In genomic region chr10:41518981-41519618, GRCm38 (mm10) we compare ENCODE assay signal across 8 mouse cellular contexts. TPM values are rescaled to one million over a fixed set of nuclear protein-coding genes. Genes with fewer than 3 reads are reported as not detected.
DNase-seq lines count a peak whose midpoint lies in the region; ATAC-seq and TF ChIP-seq lines count a peak whose summit lies in the region.

Gene Cd164, plus strand, starts transcription at chr10:41519414.

- H3K9ac ChIP-seq in heart, embryonic 15.5 days, result peak within 1 kb of the TSS; percentile 96
- peak within 1 kb of the TSS; percentile 94 for H3K9ac ChIP-seq in liver, embryonic 14.5 days (replicated peaks)
- H3K9ac ChIP-seq in neural tube, embryonic 11.5 days (ENCODE audit: low read length), result peak within 1 kb of the TSS; percentile 97
- peak within 1 kb of the TSS; percentile 96 for H3K9ac ChIP-seq in stomach, postnatal 0 days (ENCODE audit: low read length)

- peaks cover 17% of the 10 kb centered on the region for H3K36me3 ChIP-seq in forebrain, embryonic 10.5 days (replicated peaks)
- no peaks in the 10 kb centered on the region; the same call in 1 of the 2 replicates for H3K36me3 ChIP-seq in heart, embryonic 15.5 days
- H3K36me3 ChIP-seq in liver, embryonic 14.5 days (replicated peaks; ENCODE audit: control insufficient read depth, insufficient read depth, low read depth), result peaks cover 1% of the 10 kb centered on the region; the same call in 1 of the 2 replicates
- H3K36me3 ChIP-seq in neural tube, embryonic 11.5 days (ENCODE audit: control insufficient read depth, insufficient read depth, low read length), result no peaks in the 10 kb centered on the region
- H3K36me3 ChIP-seq in stomach, postnatal 0 days (ENCODE audit: control insufficient read depth, insufficient read depth, low read length), result no peaks in the 10 kb centered on the region

- H3K9me3 ChIP-seq in forebrain, embryonic 10.5 days, result no peaks in the 10 kb centered on the region
- H3K9me3 ChIP-seq in heart, embryonic 15.5 days (replicated peaks), result no peaks in the 10 kb centered on the region
- H3K9me3 ChIP-seq in liver, embryonic 14.5 days (ENCODE audit: control insufficient read depth, low read length), result no peaks in the 10 kb centered on the region
- no peaks in the 10 kb centered on the region for H3K9me3 ChIP-seq in neural tube, embryonic 11.5 days (ENCODE audit: control insufficient read depth, low read length)
- no peaks in the 10 kb centered on the region for H3K9me3 ChIP-seq in stomach, postnatal 0 days (ENCODE audit: control insufficient read depth, low read length)

- peak within 1 kb of the TSS; percentile 94 for H3K4me3 ChIP-seq in forebrain, embryonic 10.5 days
- peak within 1 kb of the TSS; percentile 92 for H3K4me3 ChIP-seq in heart, embryonic 15.5 days
- peak within 1 kb of the TSS; percentile 95 to 98 for H3K4me3 ChIP-seq in liver, embryonic 14.5 days (ENCODE audit: insufficient read depth in 1 of 2, low read depth in 2 of 2, low read length in 2 of 2)
- peak within 1 kb of the TSS; percentile 89 for H3K4me3 ChIP-seq in neural tube, embryonic 11.5 days (ENCODE audit: low read depth, low read length)
- peak within 1 kb of the TSS; percentile 92 for H3K4me3 ChIP-seq in stomach, postnatal 0 days (ENCODE audit: low read depth, low read length)

- no peak for TF ChIP-seq EP300 in liver, embryonic 14.5 days (IDR thresholded peaks at IDR 0.05; ENCODE audit: low read depth)
- TF ChIP-seq EP300 in stomach, postnatal 0 days (optimal IDR thresholded peaks at IDR 0.05), result peak; percentile 63

- DNase-seq in c-Kit-negative CD71-positive TER-119-positive erythroid progenitor cells, embryonic 14.5 days (ENCODE audit: low read depth, low spot score), result peak; percentile 87
- peak; percentile 94 for DNase-seq in forebrain, embryonic 10.5 days (ENCODE audit: extremely low spot score, low spot score)
- DNase-seq in kidney, postnatal 25 days, result peak; percentile 93 to 96
- DNase-seq in liver, embryonic 14.5 days (ENCODE audit: low read depth in 3 of 3, low spot score in 3 of 3), result peak; percentile 84 to 87 (median 85)
- DNase-seq in neural tube, embryonic 11.5 days (ENCODE audit: low spot score), result peak; percentile 95
- DNase-seq in stomach, postnatal 0 days (ENCODE audit: low spot score), result peak; percentile 94

- H3K4me2 ChIP-seq in heart, embryonic 15.5 days, result peak within 1 kb of the TSS; percentile 88
- peak within 1 kb of the TSS; percentile 87 for H3K4me2 ChIP-seq in liver, embryonic 14.5 days (ENCODE audit: low read depth)
- H3K4me2 ChIP-seq in neural tube, embryonic 11.5 days (ENCODE audit: low read depth), result peak within 1 kb of the TSS; percentile 53
- H3K4me2 ChIP-seq in stomach, postnatal 0 days (replicated peaks; ENCODE audit: low read depth), result peak within 1 kb of the TSS; percentile 65

- peaks cover 36% of the 10 kb centered on the region for H3K4me1 ChIP-seq in forebrain, embryonic 10.5 days
- peaks cover 22% of the 10 kb centered on the region for H3K4me1 ChIP-seq in heart, embryonic 15.5 days (replicated peaks)
- peaks cover 13 to 16% of the 10 kb centered on the region in 2 experiments for H3K4me1 ChIP-seq in liver, embryonic 14.5 days (replicated peaks; ENCODE audit: control insufficient read depth in 2 of 2, insufficient read depth in 2 of 2, low read length in 1 of 2)
- H3K4me1 ChIP-seq in neural tube, embryonic 11.5 days (ENCODE audit: control insufficient read depth, insufficient read depth, low read length), result peaks cover 13% of the 10 kb centered on the region
- no peaks in the 10 kb centered on the region for H3K4me1 ChIP-seq in stomach, postnatal 0 days (replicated peaks; ENCODE audit: control insufficient read depth, insufficient read depth)

- H3K27me3 ChIP-seq in forebrain, embryonic 10.5 days (ENCODE audit: poor library complexity, severe bottlenecking), result no peaks in the 10 kb centered on the region
- H3K27me3 ChIP-seq in heart, embryonic 15.5 days, result no peaks in the 10 kb centered on the region
- H3K27me3 ChIP-seq in liver, embryonic 14.5 days (ENCODE audit: control insufficient read depth, insufficient read depth, low read length), result no peaks in the 10 kb centered on the region
- H3K27me3 ChIP-seq in neural tube, embryonic 11.5 days (ENCODE audit: control insufficient read depth, insufficient read depth, low read length), result no peaks in the 10 kb centered on the region
- H3K27me3 ChIP-seq in stomach, postnatal 0 days (ENCODE audit: control insufficient read depth, insufficient read depth, low read length), result no peaks in the 10 kb centered on the region

- H3K27ac ChIP-seq in forebrain, embryonic 10.5 days, result peak within 1 kb of the TSS; percentile 99
- H3K27ac ChIP-seq in heart, embryonic 15.5 days, result peak within 1 kb of the TSS; percentile 96
- peak within 1 kb of the TSS; percentile 89 for H3K27ac ChIP-seq in liver, embryonic 14.5 days
- H3K27ac ChIP-seq in neural tube, embryonic 11.5 days (ENCODE audit: low read depth, low read length), result peak within 1 kb of the TSS; percentile 89
- peak within 1 kb of the TSS; percentile 98 for H3K27ac ChIP-seq in stomach, postnatal 0 days (replicated peaks)

- TF ChIP-seq CTCF in liver, embryonic 14.5 days (IDR thresholded peaks at IDR 0.05; ENCODE audit: low read depth), result no peak
- peak; percentile 6; the same call in 1 of the 2 replicates for TF ChIP-seq CTCF in stomach, postnatal 0 days (IDR thresholded peaks at IDR 0.05; ENCODE audit: low read depth)

- ATAC-seq in CD4-positive, CD25-positive, alpha-beta regulatory T cell, adult 4 months, result peak; percentile 74
- ATAC-seq in heart, embryonic 15.5 days (replicated peaks; ENCODE audit: insufficient number of reproducible peaks, insufficient read depth, low FRiP score, low read depth), result peak; percentile 92
- peak; percentile 91 for ATAC-seq in liver, embryonic 14.5 days (ENCODE audit: insufficient read depth)
- peak; percentile 93 for ATAC-seq in neural tube, embryonic 11.5 days (ENCODE audit: insufficient read depth, low FRiP score, low TSS enrichment)
- peak; percentile 94 for ATAC-seq in stomach, postnatal 0 days (ENCODE audit: low FRiP score, low TSS enrichment)

- WGBS in forebrain, embryonic 10.5 days, result under 1% methylated on average over 69 of the region's 69 CpGs
- WGBS in heart, embryonic 15.5 days, result under 1% methylated on average over 69 of the region's 69 CpGs
- WGBS in liver, embryonic 14.5 days (ENCODE audit: insufficient replicate concordance), result under 1% methylated on average over 67 of the region's 69 CpGs
- WGBS in neural tube, embryonic 11.5 days, result under 1% methylated on average over 62 of the region's 69 CpGs
- WGBS in stomach, postnatal 0 days, result under 1% methylated on average over 63 of the region's 69 CpGs

RNA-seq across cellular contexts. Expression of gene Cd164, which starts in this region (rescaled TPM):
- polyA plus RNA-seq in CD4-positive, CD25-positive, alpha-beta regulatory T cell, adult 4 months (2017; shearing (Covaris generic)), result 100 to 1,000 TPM; 207 to 236 TPM
- 125 and 129 TPM in 2 replicates for polyA plus RNA-seq in forebrain, embryonic 10.5 days (2016; fragmentation: Nextera tagmentation; extraction: Ambion mirVana)
- 168 and 174 TPM in 2 replicates for polyA plus RNA-seq in heart, embryonic 15.5 days (2015; fragmentation: Nextera tagmentation; extraction: Ambion mirVana)
- polyA plus RNA-seq in liver, embryonic 14.5 days (2012; rRNA removed), result 22.8 and 30.2 TPM in 2 replicates
- 59.7 and 62.2 TPM in 2 replicates for polyA plus RNA-seq in liver, embryonic 14.5 days (2014; fragmentation: Nextera tagmentation; extraction: Ambion mirVana)
- 126 and 133 TPM in 2 replicates for polyA plus RNA-seq in neural tube, embryonic 11.5 days (2014; fragmentation: Nextera tagmentation; extraction: Ambion mirVana)
- polyA plus RNA-seq in stomach, postnatal 0 days (2015; fragmentation: Nextera tagmentation; extraction: Ambion mirVana), result 112 and 116 TPM in 2 replicates

Comparison
In these comparisons a context has a peak if more than half of its experiments do, and no peak if none do; other contexts are left out.
1. Peak in every context shown above with its lines: DNase-seq, ATAC-seq, H3K4me3 ChIP-seq and H3K27ac ChIP-seq.